Mouse (Mus musculus): ENCODE measurements around the gene Olfr1411.

Gene Olfr1411

DNA sequence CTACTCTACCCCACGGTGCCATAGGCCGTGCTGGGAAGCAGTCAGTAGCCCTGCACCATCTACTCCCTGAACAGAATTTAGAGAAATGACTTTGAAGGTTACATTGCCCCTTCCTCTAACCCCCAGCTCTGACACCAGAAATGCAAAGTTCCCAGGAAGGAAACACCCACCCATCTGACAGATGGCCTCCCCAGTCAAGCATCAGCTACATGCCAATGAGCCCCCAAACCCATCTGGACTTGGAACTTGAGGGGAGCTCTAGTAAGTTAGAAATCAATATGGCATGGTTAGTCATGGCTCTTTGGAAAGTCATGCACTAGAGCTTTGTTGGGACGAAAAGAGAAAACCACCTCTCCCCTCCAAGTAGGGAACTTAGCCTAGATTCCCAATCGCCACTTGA, 44.5 kb downstream of the Olfr1411 start:
- no peak for DNase-seq (ENCODE audit: low spot score in 2 of 2)

GRCm38 (mm10) chr1:92640393-92640792, 46.2 kb downstream of the Olfr1411 start:
- no peak for DNase-seq (ENCODE audit: low spot score in 2 of 2)

DNA sequence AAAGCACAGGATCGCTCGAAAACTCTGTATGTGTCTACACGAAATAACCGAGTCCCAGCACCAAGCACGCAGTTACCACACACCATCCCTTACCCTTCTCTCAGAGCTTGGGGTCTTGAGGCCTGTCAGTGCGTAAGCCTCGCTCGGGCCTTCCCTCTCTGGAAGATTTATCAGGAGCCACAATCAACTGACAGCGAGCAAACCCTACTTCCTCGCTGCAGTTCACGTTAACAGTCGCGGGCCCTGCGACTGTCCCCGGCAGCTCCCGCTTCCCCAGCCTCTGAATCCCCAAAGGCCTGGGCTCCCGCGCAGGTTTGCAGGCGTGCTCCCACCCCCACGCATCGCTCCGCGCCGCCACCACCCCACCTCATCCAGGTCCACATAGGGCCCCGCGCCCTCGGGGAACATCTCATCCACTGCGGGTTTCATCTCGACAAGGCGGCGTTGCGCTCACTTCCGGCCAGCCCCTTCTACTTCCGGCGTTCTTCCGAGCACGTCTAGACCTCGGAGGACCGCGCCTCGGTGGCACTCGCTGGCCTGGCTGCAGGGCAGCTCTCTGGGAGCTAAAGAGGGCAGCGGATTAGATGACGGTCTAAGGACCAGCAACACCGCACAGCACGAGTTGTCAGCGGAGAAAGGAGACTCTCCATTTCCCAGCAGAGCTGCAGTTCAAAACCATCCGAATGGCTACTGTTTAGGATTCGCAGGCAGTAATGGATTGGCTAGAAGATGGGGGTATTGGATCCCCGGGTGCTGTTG, 47.5 kb downstream of the Olfr1411 start, which contains the start of gene Cops9:
Cops9 (minus strand) TSS at position 472 of the 759 bp plus-strand sequence.
- peak; percentile 83 to 84 for DNase-seq (ENCODE audit: low spot score in 2 of 2)

DNA sequence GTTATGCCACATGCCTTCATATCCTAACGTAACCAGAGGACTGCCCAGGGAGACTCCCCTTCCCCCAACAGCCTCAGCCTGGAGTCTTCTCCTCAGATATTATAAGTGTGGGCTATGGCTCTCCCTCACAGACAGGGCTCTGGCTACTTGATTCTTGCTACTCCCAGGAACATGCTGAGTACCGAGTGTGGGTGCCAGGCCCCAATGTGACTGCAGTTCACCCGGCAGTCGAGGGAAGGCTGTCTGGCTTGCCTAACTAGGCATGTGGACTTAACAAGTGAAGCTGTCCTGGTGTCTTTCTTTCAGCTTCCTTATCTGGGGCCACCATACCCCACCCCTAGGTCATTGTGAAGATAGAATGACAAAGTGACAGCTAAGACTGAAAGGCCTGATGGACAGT, 49.5 kb downstream of the Olfr1411 start:
- DNase-seq (ENCODE audit: low spot score in 2 of 2), result no peak

DNA sequence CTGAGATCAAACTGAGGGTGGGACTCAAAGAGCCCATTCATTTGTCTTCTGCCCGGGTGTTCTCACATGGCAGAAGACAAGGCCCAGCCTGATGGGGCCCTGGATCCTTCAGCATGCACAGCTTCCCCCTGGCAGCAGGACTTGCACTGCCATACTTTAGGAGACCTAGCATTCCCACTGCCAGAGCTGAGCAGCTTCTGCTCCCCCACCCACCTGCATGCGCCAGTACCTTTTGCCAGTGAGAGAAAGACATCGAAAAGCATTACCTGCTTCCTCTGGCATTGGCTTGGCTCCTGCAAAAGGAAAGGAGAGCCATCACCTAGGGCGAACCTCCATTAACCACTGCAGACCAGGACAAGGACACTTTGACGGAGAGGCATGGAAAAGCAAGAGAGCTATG, 50.7 kb downstream of the Olfr1411 start:
- DNase-seq (ENCODE audit: low spot score in 2 of 2), result no peak

DNA sequence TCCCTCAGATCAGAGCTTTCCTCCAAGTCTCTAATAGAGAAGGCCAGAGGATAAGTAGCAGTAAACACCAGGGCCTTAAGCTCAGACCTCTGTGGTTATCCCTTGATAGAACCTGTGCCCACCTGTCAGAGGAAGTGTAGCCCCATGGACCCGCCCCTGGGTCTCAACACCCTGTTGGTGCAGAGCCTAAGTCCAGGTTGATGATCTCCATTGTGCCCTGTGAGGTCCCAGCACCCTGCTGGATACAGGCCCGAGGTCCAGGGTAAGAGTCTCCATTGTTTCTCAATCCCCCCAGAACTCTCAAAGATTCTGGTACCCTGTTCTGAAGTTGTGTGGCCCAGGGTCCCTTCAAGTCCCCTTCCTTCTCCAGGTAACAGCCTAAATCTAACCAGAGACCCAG, 51.9 kb downstream of the Olfr1411 start:
- DNase-seq (ENCODE audit: low spot score in 2 of 2), result no peak

DNA sequence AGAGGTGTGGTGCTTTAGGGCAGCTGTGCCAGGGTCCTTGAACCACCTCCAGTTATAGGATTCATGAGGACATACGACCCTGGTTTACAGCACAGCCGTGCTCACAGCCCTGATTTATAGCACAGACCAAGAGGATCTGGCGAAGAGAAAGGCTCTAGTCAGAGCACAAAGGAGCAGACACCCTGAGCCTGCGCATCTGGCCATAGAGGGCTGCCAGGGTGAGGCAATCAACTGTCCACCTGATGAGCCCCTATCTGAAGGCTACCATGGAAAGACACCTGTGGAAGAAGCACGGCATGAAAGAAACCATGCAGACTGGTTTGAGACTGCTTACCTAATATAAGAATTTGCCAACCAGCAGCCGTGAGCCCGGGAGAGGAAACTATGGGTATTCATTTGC, 52.4 kb downstream of the Olfr1411 start:
- DNase-seq (ENCODE audit: low spot score in 2 of 2), result no peak

DNA sequence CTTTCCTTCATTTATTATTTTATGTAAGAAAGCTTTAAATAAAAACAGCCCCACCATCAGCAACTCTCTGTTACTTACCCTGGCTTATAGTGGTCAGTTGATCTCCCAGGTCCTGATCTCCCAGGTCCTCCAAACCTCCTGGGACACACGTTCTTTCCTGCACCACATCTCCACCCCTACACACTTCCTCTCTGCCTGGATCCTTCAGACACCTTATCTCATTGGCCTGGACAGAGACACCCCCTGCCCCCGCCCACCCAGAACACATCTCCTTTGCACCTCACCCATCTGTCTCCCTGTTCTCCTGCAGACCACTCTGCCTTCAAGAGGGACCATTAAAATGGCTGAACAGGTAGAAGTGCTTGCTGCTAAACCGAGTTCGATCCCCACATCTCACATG, 52.8 kb downstream of the Olfr1411 start:
- no peak for DNase-seq (ENCODE audit: low spot score in 2 of 2)

Measured in spleen, postnatal 36 days (tissue).